Mouse (Mus musculus) spleen, adult 2 months (tissue): Measurements from ENCODE around the gene Hadhb. TPM values are rescaled to one million over a fixed set of nuclear protein-coding genes. Genes with fewer than 3 reads are reported as not detected.

Experiments
- DNase-seq, 2 experiments: peaks; one replicate each; pipeline versions ENCODE4 v3.0.0 to v3.0.0-alpha.2; 2012 to 2021; ENCODE audit warnings: low spot score in 2 of 2, low read depth in 1 of 2
- H3K27ac ChIP-seq: fragments of 200-500 bp; 2 replicates; pipeline ENCODE4 v1.5.1; 2012; ENCODE audit warnings: low read length, inconsistent platforms; ENCODE audit not compliant: insufficient read depth
- H3K27me3 ChIP-seq: fragments of 200-500 bp; 2 replicates; pipeline ENCODE4 v1.6.1; 2012; ENCODE audit warnings: mild to moderate bottlenecking, moderate library complexity, low read length, inconsistent platforms; ENCODE audit not compliant: control insufficient read depth, insufficient read depth
- H3K36me3 ChIP-seq: fragments of 200-500 bp; 2 replicates; pipeline ENCODE4 v1.6.1; 2012; ENCODE audit warnings: mild to moderate bottlenecking, low read length, inconsistent platforms; ENCODE audit not compliant: control insufficient read depth, insufficient read depth
- H3K4me1 ChIP-seq: fragments of 200-500 bp; 2 replicates; pipeline ENCODE4 v1.6.1; 2011; ENCODE audit warnings: inconsistent platforms; ENCODE audit not compliant: control insufficient read depth, insufficient read depth, insufficient read length
- H3K4me3 ChIP-seq: fragments of 200-500 bp; 2 replicates; pipeline ENCODE4 v1.5.1; 2011; ENCODE audit warnings: mild to moderate bottlenecking, inconsistent platforms; ENCODE audit not compliant: insufficient read depth, insufficient read length; ENCODE audit errors: extremely low read depth
- CTCF ChIP-seq: fragments of 200-500 bp; IDR thresholded peaks from 2 replicates; pipeline ENCODE4 v1.5.1; 2011; ENCODE audit warnings: mild to moderate bottlenecking, inconsistent platforms; ENCODE audit not compliant: insufficient read depth, insufficient read length, insufficient replicate concordance; ENCODE audit errors: extremely low read depth
- POLR2A ChIP-seq: fragments of 200-500 bp; IDR thresholded peaks from 2 replicates; pipeline ENCODE4 v1.6.1; 2011; ENCODE audit warnings: low read depth, low read length, inconsistent platforms
- WGBS: fragments of 180-500 bp; shearing (Covaris S2); methylation state at CpG from one replicate; pipeline ENCODE4 v1.1.7; 2018; 5-methylcytosine and 5-hydroxymethylcytosine counted together
- polyA plus RNA-seq: library from polyadenylated mRNA; depleted of rRNA; stranded (reverse); fragments of >200 nt; gene quantifications from 2 replicates; pipeline ENCODE4 v1.2.3, GENCODE M21; 2012

Gene Hadhb
- polyA plus RNA-seq, 1 experiment: 37.8 TPM

- H3K27ac ChIP-seq: no peak overlapping the region
- TF ChIP-seq CTCF (no peak), POLR2A (no peak)
- peaks cover 11% of the 10 kb centered on the region for H3K4me1 ChIP-seq
- WGBS: 91% methylated on average over 2 of the region's 2 CpGs
- peaks cover 17% of the 10 kb centered on the region for H3K27me3 ChIP-seq
- H3K4me3 ChIP-seq: no peak overlapping the region
- no peaks in the 10 kb centered on the region for H3K36me3 ChIP-seq
- no peak for DNase-seq
These were observed 45.1 kb upstream of the Hadhb start for GRCm38 (mm10) chr5:30109899-30110298.

GRCm38 (mm10) chr5:30110371-30111060, 44.5 kb upstream of the Hadhb start:
- no peak for DNase-seq
- Histone ChIP-seq H3K36me3 (no peaks in the 10 kb centered on the region), H3K4me1 (peaks cover 8% of the 10 kb centered on the region), H3K4me3 (no peak overlapping the region), H3K27ac (no peak overlapping the region), H3K27me3 (peaks cover 12% of the 10 kb centered on the region)
- TF ChIP-seq POLR2A (no peak), CTCF (no peak)
- 44% methylated on average over 22 of the region's 22 CpGs for WGBS

GRCm38 (mm10) chr5:30111126-30111525, 43.9 kb upstream of the Hadhb start:
- Histone ChIP-seq H3K4me3 (no peak overlapping the region), H3K36me3 (no peaks in the 10 kb centered on the region), H3K27ac (no peak overlapping the region), H3K4me1 (peaks cover 8% of the 10 kb centered on the region), H3K27me3 (peaks cover 8% of the 10 kb centered on the region)
- WGBS: 4% methylated on average over 18 of the region's 18 CpGs
- DNase-seq: no peak
- no peak for TF ChIP-seq CTCF
- no peak for TF ChIP-seq POLR2A

- Histone ChIP-seq H3K27me3 (peaks cover 8% of the 10 kb centered on the region), H3K4me3 (no peak overlapping the region)
- WGBS: 73% methylated on average over 3 of the region's 3 CpGs
These were observed 43.3 kb upstream of the Hadhb start for GRCm38 (mm10) chr5:30111771-30112170.

GRCm38 (mm10) chr5:30112533-30113068, 42.4 kb upstream of the Hadhb start:
- WGBS: 93% methylated on average over 3 of the region's 3 CpGs
- peaks cover 8% of the 10 kb centered on the region for H3K27me3 ChIP-seq
- no peak for DNase-seq

More at GRCm38 (mm10) chr5:30111771-30112170, 43.3 kb upstream of the Hadhb start:
- Histone ChIP-seq H3K36me3 (no peaks in the 10 kb centered on the region), H3K27ac (no peak overlapping the region), H3K4me1 (peaks cover 8% of the 10 kb centered on the region)
- TF ChIP-seq CTCF (no peak), POLR2A (no peak)
- DNase-seq: no peak

GRCm38 (mm10) chr5:30113881-30114760, 40.9 kb upstream of the Hadhb start:
- WGBS: 3% methylated on average over 101 of the region's 103 CpGs
- peak; percentile 23 to 34 for DNase-seq
- Histone ChIP-seq H3K4me3 (peak overlapping the region; percentile 43; the same call in 1 of the 2 replicates), H3K27me3 (peaks cover 8% of the 10 kb centered on the region), H3K36me3 (peaks cover 4% of the 10 kb centered on the region), H3K27ac (no peak overlapping the region), H3K4me1 (peaks cover 8% of the 10 kb centered on the region)
- TF ChIP-seq POLR2A (no peak), CTCF (peak; percentile 33; the same call in 1 of the 2 replicates)

More at GRCm38 (mm10) chr5:30112533-30113068, 42.4 kb upstream of the Hadhb start:
- peaks cover 8% of the 10 kb centered on the region for H3K4me1 ChIP-seq
- no peak overlapping the region for H3K27ac ChIP-seq
- TF ChIP-seq POLR2A (no peak), CTCF (no peak)
- no peak overlapping the region for H3K4me3 ChIP-seq
- H3K36me3 ChIP-seq: no peaks in the 10 kb centered on the region; the same call in 1 of the 2 replicates
